Mouse (Mus musculus): Measurements from ENCODE around the gene Suox.
"Not testable (repeated sequence)": the region's sequence is repeated elsewhere in the genome, so short reads cannot be mapped to it uniquely, and the experiment has no call there.

Suox gene

DNA sequence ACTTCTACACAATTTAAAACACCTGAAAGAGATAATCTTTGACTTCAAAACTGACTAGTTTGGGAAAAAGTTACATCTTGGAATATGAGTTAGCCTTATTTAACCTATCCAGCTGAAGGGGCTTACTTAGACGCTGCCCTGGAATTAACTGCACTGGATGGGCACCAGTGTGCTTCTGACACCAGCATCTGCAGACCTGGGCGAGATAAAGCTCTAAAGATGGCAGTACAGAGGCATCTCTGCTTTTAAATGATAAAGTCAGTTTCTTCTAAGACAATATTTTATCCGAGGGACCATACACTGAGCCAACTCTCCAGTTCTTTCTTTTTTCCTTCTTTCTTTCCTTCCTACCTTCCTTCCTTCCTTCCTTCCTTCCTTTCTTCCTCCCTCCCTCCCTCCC is 9.1 kb downstream of the Suox start:
- DNase-seq (ENCODE audit: inconsistent ontology term) = no peak

GRCm38 (mm10) chr10:128663441-128664220 is 10.2 kb downstream of the Suox start:
- DNase-seq (ENCODE audit: inconsistent ontology term) = no peak

DNA sequence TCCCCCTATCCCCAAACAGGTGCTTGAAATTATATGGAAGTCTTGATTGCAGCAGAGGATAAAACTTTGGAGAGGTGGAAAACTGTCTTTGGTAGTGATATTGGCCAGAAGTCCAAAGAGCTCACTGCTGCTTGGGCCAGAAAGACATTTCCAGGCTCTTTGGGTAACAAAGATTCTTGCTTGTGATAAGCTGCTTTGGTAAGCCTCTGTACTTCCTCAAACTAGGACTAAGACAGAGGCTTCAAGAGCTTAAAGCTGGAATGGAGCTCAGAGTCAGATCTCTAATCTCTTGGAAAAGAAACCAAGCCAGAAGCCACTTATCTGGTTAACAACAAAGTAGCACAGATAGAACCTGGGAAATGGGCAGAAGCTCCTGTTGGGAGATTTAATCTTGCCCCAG is 11.4 kb downstream of the Suox start:
- no peak for DNase-seq (ENCODE audit: inconsistent ontology term)

DNA sequence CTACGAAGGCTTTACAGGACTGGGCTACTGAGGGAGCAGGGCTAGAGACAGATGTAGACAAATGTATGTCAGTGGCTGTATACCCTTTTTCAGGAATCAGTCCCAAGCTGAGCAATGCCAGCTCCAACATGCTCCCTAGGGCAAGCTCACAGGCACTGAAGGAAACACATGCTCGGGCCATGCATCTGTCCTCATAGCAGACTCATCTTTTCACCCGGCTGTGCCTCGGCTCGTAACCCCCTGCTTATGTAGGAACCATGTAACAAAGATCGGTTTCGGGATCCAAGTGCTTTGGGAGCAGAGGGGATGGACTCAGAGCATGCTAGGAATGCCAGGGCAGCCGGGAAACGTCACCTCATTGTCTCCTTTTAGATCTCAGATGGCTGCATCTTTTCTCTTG is 14.4 kb downstream of the Suox start:
- peak; percentile 60 for DNase-seq (ENCODE audit: inconsistent ontology term)

- no peak for DNase-seq (ENCODE audit: inconsistent ontology term)
Observed at GRCm38 (mm10) chr10:128657844-128658243, 16.0 kb downstream of the Suox start.

GRCm38 (mm10) chr10:128656731-128657130 is 17.1 kb downstream of the Suox start:
- DNase-seq (ENCODE audit: inconsistent ontology term) = no peak

DNA sequence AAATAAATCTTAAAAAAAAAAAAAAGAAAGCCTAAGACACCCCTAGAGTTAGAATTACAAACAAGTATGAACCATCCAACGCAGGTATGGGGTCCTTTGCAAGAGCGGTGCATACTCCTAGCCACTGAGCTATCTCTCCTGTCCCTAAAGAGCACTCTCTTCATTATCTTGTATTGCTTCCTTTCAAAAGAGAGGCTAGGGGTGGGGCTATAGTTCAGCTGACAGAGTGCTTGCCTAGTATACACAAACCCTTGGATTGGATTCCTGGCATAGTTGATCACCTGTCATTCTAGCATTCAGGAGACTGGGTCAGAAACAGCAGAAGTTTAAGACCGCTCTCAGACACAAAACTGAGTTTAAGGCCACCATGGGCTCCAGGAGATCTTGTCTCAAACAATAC is 18.6 kb downstream of the Suox start:
- no peak for DNase-seq (ENCODE audit: inconsistent ontology term)

DNA sequence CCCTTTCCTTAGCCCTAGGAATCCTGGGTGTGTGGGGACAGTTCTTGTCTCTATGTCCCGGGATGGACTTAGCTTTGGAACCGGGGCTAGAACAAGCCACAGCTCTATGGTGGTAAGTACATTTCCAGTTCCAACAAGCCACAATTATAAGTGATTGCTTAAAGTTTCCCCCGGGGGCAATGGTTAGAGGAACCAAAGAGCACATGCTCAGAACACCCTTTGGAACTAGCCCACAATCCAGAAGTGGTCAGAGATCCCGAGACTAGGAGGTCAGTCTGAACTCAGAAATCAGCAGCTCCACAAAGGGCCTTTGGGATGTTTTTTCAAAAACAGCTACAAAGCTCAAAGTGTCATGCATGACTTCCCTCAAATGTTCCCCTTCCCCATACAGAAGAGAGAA is 20.0 kb downstream of the Suox start:
- DNase-seq (ENCODE audit: inconsistent ontology term) = no peak

GRCm38 (mm10) chr10:128646139-128647089 is 27.5 kb downstream of the Suox start:
- DNase-seq (ENCODE audit: inconsistent ontology term) = peak; percentile 78

- DNase-seq (ENCODE audit: inconsistent ontology term) = peak; percentile 76
Observed at GRCm38 (mm10) chr10:128645111-128646011, 28.5 kb downstream of the Suox start, which contains the start of gene Ikzf4. Ikzf4 (minus strand) TSS chr10:128645991.

- DNase-seq (ENCODE audit: inconsistent ontology term) = no peak
Observed at GRCm38 (mm10) chr10:128642749-128643148, 31.1 kb downstream of the Suox start.

GRCm38 (mm10) chr10:128641871-128642270 is 32.0 kb downstream of the Suox start:
- peak; percentile 92 for DNase-seq (ENCODE audit: inconsistent ontology term)

DNA sequence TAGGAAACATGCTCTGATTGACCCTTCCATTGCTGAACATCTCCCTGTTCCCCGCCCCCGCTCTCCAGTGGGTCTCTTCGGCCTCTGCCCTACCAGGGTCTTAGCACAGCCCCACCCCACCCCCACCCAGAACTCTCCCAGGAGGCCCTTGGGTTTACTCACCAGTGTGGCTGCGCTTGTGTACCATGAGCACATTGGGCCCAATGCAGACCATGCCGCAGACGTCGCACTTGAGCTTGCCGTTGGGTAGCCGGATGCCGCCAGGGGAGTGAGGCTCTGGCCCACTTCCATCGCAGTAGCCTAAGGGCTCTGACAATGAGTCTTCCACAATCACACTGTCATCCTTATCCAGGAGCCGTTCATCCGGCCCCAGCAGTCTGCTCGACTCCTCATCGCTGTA is 33.0 kb downstream of the Suox start:
- DNase-seq (ENCODE audit: inconsistent ontology term) = no peak

GRCm38 (mm10) chr10:128639999-128640398 is 33.9 kb downstream of the Suox start:
- DNase-seq (ENCODE audit: inconsistent ontology term) = no peak

DNA sequence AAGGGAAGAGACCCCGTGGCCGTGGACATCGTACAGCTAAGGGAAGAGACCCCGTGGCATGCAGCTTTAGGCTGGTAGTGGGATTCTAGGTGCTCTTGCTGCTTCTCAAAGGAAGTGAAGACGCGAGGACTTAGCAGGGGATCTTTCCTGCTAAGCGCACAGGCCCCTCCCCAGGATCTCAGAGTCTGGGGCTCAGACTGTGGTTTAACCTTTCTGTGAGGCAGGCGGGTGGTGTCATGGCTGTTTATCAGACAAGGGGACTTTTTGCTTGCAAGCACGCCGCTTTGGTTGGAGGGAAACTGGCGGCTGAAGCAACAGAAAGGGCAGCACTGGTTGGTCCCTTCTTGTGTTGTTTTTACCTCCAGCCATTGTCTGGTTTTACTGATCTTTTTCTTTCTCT is 36.9 kb downstream of the Suox start:
- DNase-seq (ENCODE audit: inconsistent ontology term) = no peak

- no peak for DNase-seq (ENCODE audit: inconsistent ontology term)
Observed at GRCm38 (mm10) chr10:128636561-128636960, 37.3 kb downstream of the Suox start.

GRCm38 (mm10) chr10:128635697-128636096 is 38.2 kb downstream of the Suox start:
- DNase-seq (ENCODE audit: inconsistent ontology term) = no peak

DNA sequence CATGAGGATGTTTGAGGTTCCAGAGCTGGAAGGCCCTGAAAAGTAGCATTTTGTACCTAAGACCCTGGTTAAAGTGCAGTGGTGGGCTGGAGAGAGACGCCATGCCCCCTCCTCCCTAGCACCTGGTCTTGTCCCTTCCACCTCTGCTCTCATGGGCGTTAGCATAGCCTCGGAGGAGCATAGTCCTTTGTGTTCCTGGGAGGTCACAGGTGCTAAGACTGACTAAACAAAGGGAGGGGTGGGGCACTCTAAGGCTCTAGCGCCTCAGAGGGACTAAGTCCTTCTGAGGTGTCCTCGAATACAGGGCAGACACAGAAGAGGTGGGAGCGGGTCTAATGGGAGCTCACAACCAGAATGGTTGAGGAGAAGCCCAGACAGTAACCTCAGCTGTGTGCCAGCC is 42.3 kb downstream of the Suox start:
- DNase-seq (ENCODE audit: inconsistent ontology term) = no peak

- not testable (repeated sequence) for DNase-seq (ENCODE audit: inconsistent ontology term)
Observed at GRCm38 (mm10) chr10:128630306-128630705, 43.6 kb downstream of the Suox start.

DNA sequence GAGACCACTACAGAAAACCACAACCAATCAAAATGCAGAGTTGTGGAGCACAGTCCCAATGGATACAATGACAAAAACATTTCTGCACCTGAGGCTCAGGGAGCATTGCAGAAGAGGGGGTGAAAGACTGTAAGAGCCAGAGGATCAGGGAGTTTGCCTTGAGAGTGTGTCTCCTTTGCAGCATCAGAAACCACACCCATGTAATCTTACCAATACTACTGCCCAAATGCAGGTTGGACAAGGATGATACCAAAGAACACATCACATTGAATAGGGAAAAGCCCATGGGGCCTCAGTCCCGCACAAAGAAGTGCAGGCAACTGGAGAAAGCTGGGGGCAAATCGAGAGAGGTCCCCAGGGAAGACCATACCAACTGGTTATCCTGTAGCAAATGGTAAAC is 44.1 kb downstream of the Suox start:
- no peak for DNase-seq (ENCODE audit: inconsistent ontology term)

All from Muller cell, postnatal 12 days (primary cell).